Mouse (Mus musculus): ENCODE data around the gene Psmd7.

DNA sequence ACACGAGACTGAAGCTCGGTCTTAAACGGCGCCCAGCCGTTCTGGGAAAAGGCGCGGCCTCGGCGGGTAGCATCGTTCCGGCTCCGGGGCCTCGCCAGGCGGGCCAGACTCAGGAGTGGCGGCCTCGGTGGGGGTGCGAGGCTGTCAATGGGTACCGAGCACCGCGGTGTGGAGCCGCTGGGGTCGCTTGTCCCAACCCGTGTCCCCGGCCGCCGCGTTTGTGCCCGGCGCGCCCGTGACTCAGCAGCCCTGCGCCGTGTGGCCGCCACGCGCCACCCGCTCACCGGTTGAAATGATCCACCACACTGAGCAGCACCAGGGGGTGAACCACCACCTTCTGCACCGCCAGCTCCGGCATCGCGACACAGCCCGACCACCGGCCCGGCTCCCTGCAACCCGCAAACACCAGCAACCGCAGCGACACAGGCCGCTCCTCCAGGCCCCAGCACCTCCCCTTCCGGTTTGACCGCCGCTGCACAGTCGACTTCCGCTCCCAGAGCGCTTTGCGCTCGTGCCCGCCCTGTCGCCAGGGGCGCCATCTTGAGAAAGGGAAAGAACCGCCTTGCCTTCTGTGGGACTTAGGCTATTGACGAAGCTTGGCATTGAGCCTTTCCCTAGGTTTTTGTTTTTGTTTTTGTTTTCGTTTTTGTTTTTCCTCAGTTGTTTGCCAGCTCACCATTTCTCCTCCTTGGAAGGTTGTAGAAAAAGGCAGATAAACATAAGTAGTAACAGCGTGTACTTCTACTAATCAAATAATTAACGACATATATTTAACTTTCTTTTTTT is at the start of gene Psmd7:
- peak; percentile 86 for TF ChIP-seq POLR2A (IDR thresholded peaks at IDR 0.05; ENCODE audit: insufficient read depth, low read depth, low read length)
- TF ChIP-seq CTCF (IDR thresholded peaks at IDR 0.05): peak; percentile 68

All from heart, adult 2 months (tissue).